Mouse (Mus musculus): ENCODE results near the gene Dclk1. TPM values are rescaled to one million over a fixed set of nuclear protein-coding genes. Genes with fewer than 3 reads are reported as not detected.

Gene Dclk1
- polyA plus RNA-seq, 1 experiment from 2014 or later: 0.01 TPM

DNA sequence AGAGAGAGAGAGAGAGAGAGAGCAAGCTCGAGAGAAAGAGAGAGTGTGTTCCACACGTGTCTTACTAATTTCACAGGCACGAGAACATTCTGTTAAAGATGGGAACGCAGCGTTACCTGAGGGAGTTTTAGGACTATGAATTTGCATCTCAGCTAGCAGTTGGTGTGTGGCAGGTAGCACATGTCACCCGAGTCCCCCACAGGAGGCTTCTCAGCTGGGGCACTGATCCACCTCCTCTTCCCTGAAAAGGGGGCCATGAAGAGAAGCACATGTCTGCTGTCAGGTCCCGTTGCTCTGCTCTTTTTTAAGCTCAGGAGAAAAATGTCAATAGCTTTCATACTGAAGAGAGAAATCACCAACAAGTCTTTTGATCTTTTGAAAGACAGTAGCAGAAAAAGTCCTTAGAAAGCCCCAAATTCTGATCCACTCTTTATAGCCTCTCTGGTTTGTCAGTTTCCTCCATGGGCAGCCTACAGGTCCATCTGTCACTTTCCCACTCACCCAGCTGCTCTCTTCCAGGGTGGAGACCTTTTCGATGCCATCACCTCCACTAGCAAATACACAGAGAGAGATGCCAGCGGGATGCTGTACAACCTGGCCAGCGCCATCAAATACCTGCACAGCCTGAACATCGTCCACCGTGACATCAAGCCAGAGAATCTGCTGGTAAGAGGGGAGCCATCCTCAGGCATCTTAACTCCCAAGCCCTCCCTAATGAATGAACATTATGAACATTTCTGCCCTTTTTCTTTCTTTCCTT lies 247.2 kb downstream of the Dclk1 start:
- 79% methylated on average over 12 of the region's 12 CpGs for WGBS (ENCODE audit: missing documents)
- Histone ChIP-seq H3K79me2 (ENCODE audit: inconsistent target) (no peaks in the 10 kb centered on the region), H3K27ac (no peak overlapping the region), H3K36me3 (ENCODE audit: inconsistent target) (no peaks in the 10 kb centered on the region), H3K4me3 (ENCODE audit: inconsistent target) (no peak overlapping the region)

DNA sequence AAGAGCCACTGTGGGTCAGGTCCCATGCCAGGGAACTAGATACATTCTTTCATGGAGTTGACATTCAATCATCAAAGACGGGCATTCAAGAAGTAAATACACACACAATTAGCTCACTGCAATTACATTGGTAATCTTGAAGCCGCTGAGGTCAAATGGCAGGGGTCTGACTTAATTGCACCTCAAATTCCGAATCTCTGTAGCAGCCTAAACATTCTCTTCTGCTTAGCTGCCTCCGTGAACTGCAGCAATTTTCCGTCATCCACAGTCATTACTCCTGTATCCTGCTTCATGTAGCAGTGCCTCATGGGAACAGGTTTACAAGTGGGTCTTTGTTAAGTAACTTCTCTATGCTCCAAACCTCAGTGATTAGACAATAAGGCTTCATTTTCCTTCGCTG lies 249.9 kb downstream of the Dclk1 start:
- WGBS (ENCODE audit: missing documents): 86% methylated on average over 6 of the region's 6 CpGs
- H3K4me3 ChIP-seq (ENCODE audit: inconsistent target): no peak overlapping the region

DNA sequence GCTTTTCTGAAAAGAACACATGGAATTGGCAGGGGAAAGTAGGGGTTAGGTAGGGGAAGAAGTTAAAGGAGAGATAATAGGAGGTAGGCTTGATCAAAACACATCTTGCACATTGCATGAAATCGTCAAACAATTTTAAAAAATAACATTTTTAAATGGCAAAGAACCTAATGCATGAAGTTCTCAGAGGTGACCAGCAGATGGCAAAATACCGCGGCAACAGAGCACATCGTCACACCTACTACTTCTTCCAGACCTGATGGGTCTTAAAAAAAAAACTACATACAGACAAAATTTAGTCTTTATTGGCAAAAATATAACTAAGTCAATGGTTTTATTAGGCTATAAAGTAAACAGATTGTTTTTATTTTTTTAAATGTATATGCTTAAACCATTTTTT lies 252.2 kb downstream of the Dclk1 start:
- Histone ChIP-seq H3K27ac (no peak overlapping the region), H3K79me2 (ENCODE audit: inconsistent target) (no peaks in the 10 kb centered on the region), H3K36me3 (ENCODE audit: inconsistent target) (no peaks in the 10 kb centered on the region), H3K4me3 (ENCODE audit: inconsistent target) (no peak overlapping the region)
- WGBS (ENCODE audit: missing documents): 25% methylated on average over 4 of the region's 4 CpGs

More for the DNA sequence above, 249.9 kb downstream of the Dclk1 start:
- Histone ChIP-seq H3K27ac (no peak overlapping the region), H3K79me2 (ENCODE audit: inconsistent target) (no peaks in the 10 kb centered on the region), H3K36me3 (ENCODE audit: inconsistent target) (no peaks in the 10 kb centered on the region)

DNA sequence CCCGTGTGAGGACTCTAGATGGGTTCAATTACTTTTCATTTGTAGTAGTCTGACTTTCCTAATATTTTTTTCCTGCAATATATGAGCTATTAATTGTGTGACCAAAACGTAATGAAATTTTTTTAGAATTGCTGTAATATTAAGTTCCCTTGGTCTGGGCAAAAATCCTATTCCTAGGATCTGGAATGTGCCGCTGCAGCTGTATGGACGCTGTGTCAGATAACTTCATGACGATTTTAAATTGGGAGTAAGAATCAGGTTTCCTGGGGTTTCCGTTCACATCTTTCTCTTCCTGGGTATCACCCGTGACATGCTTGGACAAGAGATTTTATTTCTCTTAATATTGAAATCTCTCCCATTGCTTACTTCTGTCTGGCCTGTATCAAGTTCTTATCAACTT lies 253.1 kb downstream of the Dclk1 start:
- no peaks in the 10 kb centered on the region for H3K36me3 ChIP-seq (ENCODE audit: inconsistent target)

DNA sequence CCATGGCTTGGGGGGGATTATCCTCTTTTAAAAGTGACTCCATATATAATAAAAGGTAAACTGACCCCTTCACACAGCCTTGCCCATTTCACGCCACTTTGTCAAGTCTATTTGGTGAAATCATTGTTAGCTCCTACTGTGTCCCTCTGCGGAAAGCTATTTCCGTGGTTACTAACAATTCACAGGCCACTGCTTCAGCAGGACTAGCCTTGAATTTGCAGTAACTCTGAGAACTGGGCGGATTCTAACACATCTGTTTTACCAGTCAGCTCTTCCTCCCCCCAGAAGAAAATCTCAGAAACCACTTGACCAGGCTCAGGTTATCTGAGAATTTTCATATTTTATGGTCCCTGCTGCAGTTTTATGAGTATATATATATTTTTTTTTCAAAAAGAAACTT lies 253.7 kb downstream of the Dclk1 start:
- WGBS (ENCODE audit: missing documents): 87% methylated on average over 4 of the region's 4 CpGs
- Histone ChIP-seq H3K27ac (no peak overlapping the region), H3K79me2 (ENCODE audit: inconsistent target) (no peaks in the 10 kb centered on the region), H3K36me3 (ENCODE audit: inconsistent target) (no peaks in the 10 kb centered on the region), H3K4me3 (ENCODE audit: inconsistent target) (no peak overlapping the region)

More for the DNA sequence above, 253.1 kb downstream of the Dclk1 start:
- H3K79me2 ChIP-seq (ENCODE audit: inconsistent target): no peaks in the 10 kb centered on the region
- 93% methylated on average over 7 of the region's 7 CpGs for WGBS (ENCODE audit: missing documents)
- no peak overlapping the region for H3K27ac ChIP-seq
- no peak overlapping the region for H3K4me3 ChIP-seq (ENCODE audit: inconsistent target)

DNA sequence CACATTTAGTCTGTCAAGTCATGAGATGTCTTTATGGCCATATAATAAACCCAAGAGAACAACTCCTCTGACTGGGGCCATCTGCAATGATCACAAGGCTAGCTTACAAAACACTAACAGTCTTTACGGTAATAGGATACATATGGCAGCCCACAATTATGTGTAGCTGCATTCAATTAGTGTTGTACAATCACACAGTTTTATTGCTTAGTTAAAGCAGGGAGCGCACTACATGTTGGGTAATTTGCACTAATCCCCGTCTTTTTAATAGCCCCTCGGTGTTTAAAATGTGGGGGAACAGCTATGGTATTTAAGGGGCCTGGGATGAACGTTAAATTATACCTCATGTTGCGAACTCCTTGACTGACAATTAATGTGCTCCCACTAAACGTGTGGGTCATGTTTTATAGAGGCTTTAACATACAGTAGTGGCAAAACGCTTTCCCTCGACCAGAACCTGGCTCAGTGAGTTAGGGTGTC lies 254.3 kb downstream of the Dclk1 start:
- Histone ChIP-seq H3K36me3 (ENCODE audit: inconsistent target) (no peaks in the 10 kb centered on the region), H3K79me2 (ENCODE audit: inconsistent target) (no peaks in the 10 kb centered on the region), H3K4me3 (ENCODE audit: inconsistent target) (no peak overlapping the region), H3K27ac (no peak overlapping the region)
- 85% methylated on average over 9 of the region's 9 CpGs for WGBS (ENCODE audit: missing documents)

DNA sequence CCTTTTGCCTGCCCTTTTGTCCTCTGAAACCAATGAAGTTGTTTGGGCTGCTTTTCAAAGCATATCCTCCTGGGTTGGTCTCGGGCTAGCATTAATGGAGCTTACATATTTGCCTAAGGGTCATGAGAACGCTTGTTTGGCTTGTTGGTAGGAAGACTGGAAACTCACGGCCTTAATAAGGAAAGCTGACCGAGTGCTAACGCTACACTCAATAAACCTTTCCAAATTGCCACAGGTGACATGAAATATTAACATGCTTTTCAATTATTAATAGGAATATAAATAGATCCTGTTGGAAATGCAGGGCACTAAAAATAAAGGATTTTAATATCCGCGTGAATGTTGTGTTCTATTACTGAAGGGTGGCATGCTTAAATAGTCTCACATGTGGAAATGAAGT lies 257.1 kb downstream of the Dclk1 start:
- no peaks in the 10 kb centered on the region for H3K36me3 ChIP-seq (ENCODE audit: inconsistent target)
- WGBS (ENCODE audit: missing documents): 93% methylated on average over 7 of the region's 7 CpGs
- H3K79me2 ChIP-seq (ENCODE audit: inconsistent target): no peaks in the 10 kb centered on the region
- H3K27ac ChIP-seq: no peak overlapping the region
- no peak overlapping the region for H3K4me3 ChIP-seq (ENCODE audit: inconsistent target)

DNA sequence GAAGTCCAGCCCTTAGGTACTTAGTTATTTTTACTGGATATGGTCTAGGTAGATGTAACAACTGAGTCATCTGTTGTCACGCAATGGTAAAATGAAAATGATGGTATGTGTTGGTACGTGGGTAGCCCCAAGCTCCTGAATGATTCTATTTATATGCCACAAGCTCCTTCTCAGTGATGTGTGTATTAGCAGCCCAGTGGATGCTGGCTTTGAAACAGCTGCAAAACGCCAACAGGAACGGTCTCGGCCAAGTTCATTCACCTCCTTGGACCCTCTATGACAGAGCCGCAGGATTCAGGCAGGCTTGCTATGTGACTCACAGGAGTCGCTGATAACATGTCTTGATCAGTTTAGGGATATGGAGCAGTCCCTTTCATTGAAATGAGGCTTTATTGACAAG lies 268.0 kb downstream of the Dclk1 start:
- Histone ChIP-seq H3K79me2 (ENCODE audit: inconsistent target) (no peaks in the 10 kb centered on the region), H3K36me3 (ENCODE audit: inconsistent target) (no peaks in the 10 kb centered on the region), H3K4me3 (ENCODE audit: inconsistent target) (no peak overlapping the region), H3K27ac (no peak overlapping the region)
- WGBS (ENCODE audit: missing documents): 91% methylated on average over 7 of the region's 7 CpGs

DNA sequence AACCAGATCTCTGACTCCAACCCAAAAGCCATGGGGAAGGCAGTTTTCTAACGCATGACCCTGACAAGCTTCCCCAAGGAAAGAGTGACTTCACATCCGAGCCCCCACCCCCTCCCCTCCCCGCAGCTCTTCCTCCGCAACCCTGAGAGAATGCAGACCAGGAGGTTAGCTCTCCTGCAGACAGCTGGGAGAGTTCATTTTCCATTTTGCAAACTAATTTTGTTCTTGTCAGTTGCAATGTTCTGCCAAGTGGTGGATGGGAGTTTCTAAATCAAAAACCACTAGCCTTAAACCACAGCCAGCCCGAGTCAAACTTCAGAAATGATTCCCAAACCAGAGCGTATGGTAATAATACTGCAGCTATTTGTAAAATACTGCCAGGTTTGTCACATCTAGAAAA lies 269.5 kb downstream of the Dclk1 start:
- no peaks in the 10 kb centered on the region for H3K79me2 ChIP-seq (ENCODE audit: inconsistent target)
- no peaks in the 10 kb centered on the region for H3K36me3 ChIP-seq (ENCODE audit: inconsistent target)
- H3K27ac ChIP-seq: no peak overlapping the region
- H3K4me3 ChIP-seq (ENCODE audit: inconsistent target): no peak overlapping the region
- WGBS (ENCODE audit: missing documents): 24% methylated on average over 6 of the region's 6 CpGs

DNA sequence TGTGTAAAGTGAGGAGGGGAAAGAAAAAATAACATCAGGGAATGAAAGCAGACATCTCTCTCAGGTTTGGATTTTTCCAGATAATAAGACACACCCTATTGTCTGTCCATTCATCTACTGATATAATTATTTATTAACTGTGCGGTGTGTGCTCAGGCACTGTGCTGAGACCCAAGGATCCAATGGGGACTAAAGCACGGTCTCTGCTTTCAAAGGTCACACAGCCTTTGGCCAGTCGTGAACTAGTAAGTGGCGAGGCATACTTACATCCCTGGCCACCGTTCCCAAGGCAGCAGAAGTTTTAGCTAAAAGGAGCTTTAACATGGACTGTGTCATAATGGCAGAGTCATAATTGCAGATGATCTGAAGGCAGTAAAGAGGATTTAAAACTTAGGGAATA lies 273.8 kb downstream of the Dclk1 start:
- no peaks in the 10 kb centered on the region for H3K79me2 ChIP-seq (ENCODE audit: inconsistent target)
- WGBS (ENCODE audit: missing documents): 92% methylated on average over 5 of the region's 5 CpGs
- no peak overlapping the region for H3K4me3 ChIP-seq (ENCODE audit: inconsistent target)

DNA sequence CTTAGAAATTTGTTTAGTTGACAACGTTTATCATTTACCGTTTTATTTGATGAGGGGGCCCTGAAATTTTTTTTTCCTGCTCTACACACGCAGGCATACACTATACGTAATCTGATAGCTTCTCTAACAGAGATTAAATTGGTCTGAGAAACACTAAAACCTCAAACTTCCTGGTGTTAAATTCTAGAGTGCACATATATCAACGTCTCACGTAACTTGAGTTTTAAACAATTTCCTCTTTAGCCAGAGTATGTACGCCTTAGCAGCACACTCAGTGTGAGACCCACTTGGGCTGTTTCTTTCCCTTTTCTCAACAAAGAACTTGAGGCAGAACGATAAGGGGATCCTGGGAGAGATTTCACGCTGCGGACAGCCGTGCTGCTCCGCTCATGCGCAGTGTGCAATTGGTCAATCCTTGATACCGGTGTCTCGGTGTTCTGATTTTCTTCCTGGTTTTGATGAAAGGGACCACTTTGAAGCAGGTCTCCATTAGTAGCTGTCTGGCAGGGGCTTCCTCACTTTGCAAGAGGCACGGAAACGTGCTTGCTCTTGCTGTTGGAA lies 275.4 kb downstream of the Dclk1 start:
- H3K36me3 ChIP-seq (ENCODE audit: inconsistent target): no peaks in the 10 kb centered on the region
- peak overlapping the region; percentile 41 for H3K4me3 ChIP-seq (ENCODE audit: inconsistent target)
- no peaks in the 10 kb centered on the region for H3K79me2 ChIP-seq (ENCODE audit: inconsistent target)
- no peak overlapping the region for H3K27ac ChIP-seq
- 3% methylated on average over 17 of the region's 17 CpGs for WGBS (ENCODE audit: missing documents)

More for the DNA sequence above, 273.8 kb downstream of the Dclk1 start:
- no peak overlapping the region for H3K27ac ChIP-seq
- H3K36me3 ChIP-seq (ENCODE audit: inconsistent target): no peaks in the 10 kb centered on the region

DNA sequence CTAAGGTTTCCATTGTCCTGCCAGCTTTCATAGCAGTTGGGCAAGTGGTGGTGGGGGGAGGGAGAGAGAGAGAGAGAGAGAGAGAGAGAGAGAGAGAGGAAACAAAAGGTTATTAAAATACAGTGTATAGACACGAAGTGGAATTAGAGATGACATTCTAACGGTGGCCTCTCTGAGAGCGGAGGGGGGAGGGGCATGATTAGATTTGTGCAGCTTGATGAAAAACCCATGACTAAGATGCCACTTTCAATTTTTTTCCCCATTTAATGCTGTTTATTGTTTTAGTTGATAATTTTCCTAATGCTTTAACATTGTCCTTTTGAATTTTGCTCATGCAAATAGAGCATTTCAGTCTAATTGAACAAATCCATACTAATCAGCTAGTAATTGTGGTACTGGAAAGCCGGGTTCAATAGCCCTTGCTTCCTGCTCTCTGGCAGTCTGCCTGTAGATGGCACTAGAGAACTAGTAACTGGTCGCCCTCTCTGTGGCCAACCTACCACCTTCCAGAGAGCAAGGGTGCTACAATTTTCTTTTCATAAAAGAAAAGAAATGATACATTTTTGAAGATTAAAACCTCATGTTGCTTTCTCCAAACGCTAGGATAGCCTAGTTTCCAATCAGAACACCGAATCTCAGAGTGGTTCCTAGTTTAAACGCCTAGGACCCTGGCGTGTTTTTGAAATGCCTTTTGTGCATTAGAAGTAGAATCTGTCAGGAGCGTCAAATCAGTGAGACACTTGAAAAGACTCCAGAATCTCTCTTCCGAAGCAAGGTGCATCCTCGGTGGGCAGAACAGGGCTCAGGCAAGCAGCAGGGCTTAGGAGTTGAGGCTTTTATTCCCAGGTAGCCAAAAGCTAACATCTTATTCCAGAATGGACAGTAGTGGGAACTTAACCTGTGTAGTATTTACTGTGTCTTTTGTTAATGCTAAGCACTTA lies 278.3 kb downstream of the Dclk1 start:
- Histone ChIP-seq H3K79me2 (ENCODE audit: inconsistent target) (no peaks in the 10 kb centered on the region), H3K36me3 (ENCODE audit: inconsistent target) (no peaks in the 10 kb centered on the region), H3K27ac (no peak overlapping the region), H3K4me3 (ENCODE audit: inconsistent target) (no peak overlapping the region)
- WGBS (ENCODE audit: missing documents): 41% methylated on average over 12 of the region's 12 CpGs

DNA sequence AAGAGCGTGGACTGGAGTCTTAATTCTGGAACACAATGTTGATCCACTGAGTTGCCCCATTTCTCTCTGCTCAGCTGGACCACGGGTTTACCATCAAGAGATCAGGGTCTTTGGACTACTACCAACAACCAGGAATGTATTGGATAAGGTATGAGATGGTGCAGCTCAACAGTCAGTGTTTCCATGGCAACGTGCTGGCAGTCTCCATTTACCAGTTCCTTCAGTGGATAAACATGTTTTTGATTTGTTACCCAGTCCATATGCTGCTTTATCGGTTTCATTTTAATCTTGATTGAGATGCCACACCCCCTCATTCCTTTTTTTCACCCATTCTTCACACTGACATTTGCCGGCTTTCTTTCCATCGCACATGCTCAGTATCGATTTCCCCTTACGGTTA lies 279.6 kb downstream of the Dclk1 start:
- no peak overlapping the region for H3K4me3 ChIP-seq (ENCODE audit: inconsistent target)
- H3K27ac ChIP-seq: no peak overlapping the region
- 91% methylated on average over 8 of the region's 8 CpGs for WGBS (ENCODE audit: missing documents)
- H3K79me2 ChIP-seq (ENCODE audit: inconsistent target): no peaks in the 10 kb centered on the region
- H3K36me3 ChIP-seq (ENCODE audit: inconsistent target): no peaks in the 10 kb centered on the region

DNA sequence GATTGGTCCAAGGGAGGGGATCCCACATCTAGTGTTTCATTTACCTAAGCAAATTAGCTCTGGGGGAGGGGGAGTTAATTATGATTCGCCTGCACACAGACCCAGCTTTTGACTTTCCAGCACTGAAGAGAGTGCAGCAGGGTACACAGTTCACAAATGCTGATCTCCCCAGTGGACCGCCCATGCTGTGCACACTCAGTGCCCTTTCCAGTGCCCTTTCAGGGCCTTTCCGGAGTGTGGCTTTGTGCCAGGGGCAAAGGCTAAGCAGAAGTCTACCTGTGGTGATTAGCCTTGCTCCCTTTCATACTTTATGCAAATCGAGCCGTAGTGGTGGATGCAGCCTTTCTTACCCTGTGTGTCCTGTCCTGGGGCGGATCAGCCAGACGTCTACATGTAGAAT lies 281.1 kb downstream of the Dclk1 start:
- no peaks in the 10 kb centered on the region for H3K36me3 ChIP-seq (ENCODE audit: inconsistent target)
- H3K27ac ChIP-seq: no peak overlapping the region
- no peaks in the 10 kb centered on the region for H3K79me2 ChIP-seq (ENCODE audit: inconsistent target)
- WGBS (ENCODE audit: missing documents): 91% methylated on average over 7 of the region's 7 CpGs
- H3K4me3 ChIP-seq (ENCODE audit: inconsistent target): no peak overlapping the region
